Mouse (Mus musculus) kidney, postnatal 0 days (tissue): ENCODE measurements around the gene Alcam. TPM values are rescaled to one million over a fixed set of nuclear protein-coding genes. Genes with fewer than 3 reads are reported as not detected.

ENCODE experiments used
- ATAC-seq: fragments of 200-750 bp; cut with Nextera tagmentation; replicated peaks from 2 replicates; pipeline ENCODE4 v1.8.0; 2017; ENCODE audit warnings: low read depth, moderate number of reproducible peaks, moderate TSS enrichment, moderate library complexity; ENCODE audit not compliant: low FRiP score
- DNase-seq: peaks from one replicate; pipeline ENCODE4 v3.0.0-alpha.2; 2016; ENCODE audit warnings: low spot score
- H3K27ac ChIP-seq: fragments of 300-500 bp; sonication (generic); 2 replicates; pipeline ENCODE4 v1.5.1; 2014; ENCODE audit warnings: mild to moderate bottlenecking
- H3K27me3 ChIP-seq: fragments of 300-500 bp; sonication (generic); 2 replicates; pipeline ENCODE4 v1.6.1; 2014; ENCODE audit warnings: low read length, mixed read lengths; ENCODE audit not compliant: insufficient read depth
- H3K36me3 ChIP-seq: fragments of 300-500 bp; sonication (generic); 2 replicates; pipeline ENCODE4 v1.6.1; 2014; ENCODE audit warnings: low read length, mixed read lengths; ENCODE audit not compliant: insufficient read depth
- H3K4me1 ChIP-seq: fragments of 300-500 bp; sonication (generic); replicated peaks from 2 replicates; pipeline ENCODE4 v1.6.1; 2014; ENCODE audit warnings: antibody characterized with exemption, low read length, mixed read lengths; ENCODE audit not compliant: insufficient read depth
- H3K4me2 ChIP-seq: fragments of 300-500 bp; sonication (generic); 2 replicates; pipeline ENCODE4 v1.6.1; 2014; ENCODE audit warnings: mild to moderate bottlenecking, low read length, moderate library complexity, mixed read lengths
- H3K4me3 ChIP-seq: fragments of 300-500 bp; sonication (generic); replicated peaks from 2 replicates; pipeline ENCODE4 v1.5.1; 2014; ENCODE audit warnings: low read depth, low read length
- H3K9ac ChIP-seq: fragments of 300-500 bp; sonication (generic); 2 replicates; pipeline ENCODE4 v1.6.1; 2014; ENCODE audit warnings: low read depth, low read length
- H3K9me3 ChIP-seq: fragments of 300-500 bp; sonication (generic); replicated peaks from 2 replicates; pipeline ENCODE4 v1.6.1; 2016; ENCODE audit warnings: low read length, inconsistent platforms, mixed read lengths
- CTCF ChIP-seq: IDR thresholded peaks from 2 replicates; pipeline ENCODE4 v1.5.1; 2016; ENCODE audit warnings: antibody characterized with exemption, low read depth, mild to moderate bottlenecking, moderate library complexity
- WGBS: fragments of 180-500 bp; shearing (Covaris S2); extraction: QIAGEN DNeasy Blood & Tissue Kit; methylation state at CpG from one replicate; pipeline ENCODE4 v1.1.7; 2014; 5-methylcytosine and 5-hydroxymethylcytosine counted together
- polyA plus RNA-seq: library from polyadenylated mRNA; unstranded; fragments of >200 nt; fragmentation: Nextera tagmentation; extraction: Ambion mirVana; gene quantifications from 2 replicates; pipeline ENCODE4 v1.2.1, GENCODE M21; 2015

Alcam gene
- polyA plus RNA-seq, 1 experiment from 2014 or later: 61.7 TPM

- ATAC-seq (no peak), DNase-seq (no peak)
- H3K27me3 ChIP-seq: no peaks in the 10 kb centered on the region
- no peak overlapping the region for H3K27ac ChIP-seq
- H3K9ac ChIP-seq: no peak overlapping the region
- H3K9me3 ChIP-seq: no peaks in the 10 kb centered on the region
- H3K4me1 ChIP-seq: no peaks in the 10 kb centered on the region
- no peak for TF ChIP-seq CTCF
- no peaks in the 10 kb centered on the region for H3K36me3 ChIP-seq
- 83% methylated on average over 1 of the region's 1 CpGs for WGBS
- no peak overlapping the region for H3K4me2 ChIP-seq
- no peak overlapping the region for H3K4me3 ChIP-seq
Observed at GRCm38 (mm10) chr16:52432072-52432471, 21.8 kb downstream of the Alcam start.

DNA sequence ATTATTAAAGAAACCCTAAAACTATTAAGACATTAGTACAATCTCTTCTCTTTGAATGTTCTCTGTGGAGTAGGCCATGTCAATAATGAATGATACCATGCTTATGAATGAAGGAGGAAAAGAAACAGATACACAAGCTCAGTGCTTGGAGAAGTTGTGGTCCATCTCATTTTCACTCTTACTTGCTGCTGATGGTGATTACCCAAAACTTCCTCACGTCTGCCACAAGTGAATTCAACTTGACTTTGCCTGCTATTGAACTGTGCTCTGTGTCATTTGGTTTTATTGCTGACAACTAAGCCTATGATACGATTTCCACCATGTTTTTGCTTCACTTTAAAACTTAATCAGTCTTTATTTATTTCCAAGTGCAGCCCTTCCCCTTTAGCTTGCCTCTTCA, 22.3 kb downstream of the Alcam start:
- ATAC-seq (no peak), DNase-seq (no peak)
- Histone ChIP-seq H3K9me3 (no peaks in the 10 kb centered on the region), H3K36me3 (no peaks in the 10 kb centered on the region), H3K4me2 (no peak overlapping the region), H3K4me1 (no peaks in the 10 kb centered on the region), H3K4me3 (no peak overlapping the region), H3K27ac (no peak overlapping the region), H3K27me3 (no peaks in the 10 kb centered on the region), H3K9ac (no peak overlapping the region)
- 58% methylated on average over 2 of the region's 2 CpGs for WGBS
- no peak for TF ChIP-seq CTCF

DNA sequence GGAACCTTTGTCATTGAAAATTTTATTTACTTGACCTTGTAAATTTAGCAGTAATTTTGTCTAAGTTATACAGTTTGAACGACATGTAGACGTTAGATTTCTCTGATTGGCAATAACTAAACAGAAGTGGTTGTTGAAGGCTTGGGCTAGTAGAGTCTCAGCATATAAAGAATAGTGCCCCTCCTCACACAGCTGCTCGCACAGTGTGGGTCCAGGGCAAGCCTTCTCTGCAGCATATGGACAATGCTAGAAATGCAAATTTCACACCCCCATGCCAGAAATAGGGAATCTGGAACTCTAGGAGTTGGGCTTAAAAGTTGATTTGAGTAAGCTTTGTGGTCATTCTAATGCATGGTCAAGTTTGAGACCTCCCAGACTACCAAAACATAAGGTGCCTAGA, 23.8 kb downstream of the Alcam start:
- ATAC-seq: no peak
- 75% methylated on average over 3 of the region's 3 CpGs for WGBS
- Histone ChIP-seq H3K27me3 (no peaks in the 10 kb centered on the region), H3K9me3 (no peaks in the 10 kb centered on the region), H3K27ac (no peak overlapping the region), H3K4me3 (no peak overlapping the region), H3K9ac (no peak overlapping the region), H3K4me2 (no peak overlapping the region), H3K36me3 (no peaks in the 10 kb centered on the region), H3K4me1 (no peaks in the 10 kb centered on the region)
- no peak for TF ChIP-seq CTCF
- no peak for DNase-seq

DNA sequence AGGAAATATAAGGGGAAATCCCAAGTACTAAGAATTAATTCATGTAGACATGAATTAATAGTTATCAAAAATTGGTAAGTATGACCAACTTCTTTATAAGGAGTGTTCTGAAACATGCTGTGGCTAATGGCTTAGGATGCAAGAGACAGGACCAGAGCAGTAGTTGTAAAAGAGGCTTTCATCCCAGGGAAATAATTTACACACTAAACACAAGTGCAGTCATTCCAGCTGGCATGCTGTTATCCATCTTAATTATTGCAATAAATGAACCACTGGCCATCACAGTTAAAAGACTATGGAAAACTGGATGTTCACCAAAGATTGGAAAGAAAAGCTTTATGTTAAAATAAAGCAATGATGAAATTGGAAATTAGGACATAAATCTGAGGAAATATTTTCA, 24.2 kb downstream of the Alcam start:
- TF ChIP-seq CTCF: no peak
- DNase-seq (no peak), ATAC-seq (no peak)
- no peak overlapping the region for H3K9ac ChIP-seq
- H3K27ac ChIP-seq: no peak overlapping the region
- H3K4me2 ChIP-seq: no peak overlapping the region
- no peaks in the 10 kb centered on the region for H3K27me3 ChIP-seq
- H3K4me1 ChIP-seq: no peaks in the 10 kb centered on the region
- no peak overlapping the region for H3K4me3 ChIP-seq
- no peaks in the 10 kb centered on the region for H3K9me3 ChIP-seq
- no peaks in the 10 kb centered on the region for H3K36me3 ChIP-seq

GRCm38 (mm10) chr16:52428505-52428904, 25.4 kb downstream of the Alcam start:
- no peaks in the 10 kb centered on the region for H3K27me3 ChIP-seq
- no peaks in the 10 kb centered on the region for H3K9me3 ChIP-seq
- 72% methylated on average over 4 of the region's 4 CpGs for WGBS
- no peak overlapping the region for H3K4me3 ChIP-seq
- no peak overlapping the region for H3K27ac ChIP-seq
- no peak for DNase-seq
- ATAC-seq: no peak
- no peak for TF ChIP-seq CTCF
- H3K9ac ChIP-seq: no peak overlapping the region
- H3K36me3 ChIP-seq: no peaks in the 10 kb centered on the region
- no peak overlapping the region for H3K4me2 ChIP-seq
- no peaks in the 10 kb centered on the region for H3K4me1 ChIP-seq

- Histone ChIP-seq H3K4me3 (no peak overlapping the region), H3K4me1 (0 out of 2 replicates have a peak, but pooled peaks cover 6% of the 10 kb centered on the region), H3K4me2 (no peak overlapping the region), H3K36me3 (no peaks in the 10 kb centered on the region), H3K27me3 (no peaks in the 10 kb centered on the region), H3K27ac (no peak overlapping the region), H3K9ac (no peak overlapping the region), H3K9me3 (no peaks in the 10 kb centered on the region)
- 49% methylated on average over 5 of the region's 5 CpGs for WGBS
- no peak for TF ChIP-seq CTCF
- DNase-seq (peak; percentile 29), ATAC-seq (no peak; the same call in 1 of the 2 replicates)
Observed at GRCm38 (mm10) chr16:52418568-52419158, 35.2 kb downstream of the Alcam start.

DNA sequence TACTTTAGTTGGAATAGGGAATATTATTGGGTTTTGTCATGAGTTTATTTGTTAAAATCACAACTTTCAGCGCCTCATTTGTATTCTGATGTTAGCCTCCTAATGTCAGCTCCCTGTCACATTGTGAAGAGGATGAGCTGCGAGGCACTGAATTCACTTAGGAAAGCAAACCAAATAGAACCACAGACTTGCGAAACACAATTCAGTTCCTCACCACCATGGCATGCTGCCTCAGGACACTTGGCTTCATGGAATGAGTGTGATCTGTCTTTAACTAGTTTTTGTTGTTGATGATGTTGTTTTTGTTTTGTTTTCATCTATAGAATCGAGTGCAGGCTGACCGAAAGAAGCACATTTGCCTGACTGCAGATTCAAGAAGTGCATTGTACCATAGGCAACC, 35.9 kb downstream of the Alcam start:
- no peak overlapping the region for H3K9ac ChIP-seq
- DNase-seq (no peak), ATAC-seq (no peak)
- TF ChIP-seq CTCF: no peak
- 0 out of 2 replicates have a peak, but pooled peaks cover 6% of the 10 kb centered on the region for H3K4me1 ChIP-seq
- no peak overlapping the region for H3K4me2 ChIP-seq
- 81% methylated on average over 5 of the region's 5 CpGs for WGBS
- H3K27ac ChIP-seq: 0 out of 2 replicates have a peak overlapping the region, but pooled peaks have one; percentile 16
- H3K4me3 ChIP-seq: no peak overlapping the region
- H3K9me3 ChIP-seq: no peaks in the 10 kb centered on the region
- H3K27me3 ChIP-seq: no peaks in the 10 kb centered on the region
- no peaks in the 10 kb centered on the region for H3K36me3 ChIP-seq
